Mouse (Mus musculus) megakaryocyte progenitor cell, adult 5-6 weeks (primary cell): Measurements from ENCODE around the gene Lrfn3. TPM values are rescaled to one million over a fixed set of nuclear protein-coding genes. Genes with fewer than 3 reads are reported as not detected.
A peak's percentile ranks its signal among the peaks of the same experiment; 100 is the strongest.

ENCODE experiments used
- ATAC-seq: replicated peaks from 2 replicates; pipeline ENCODE4 v1.8.0; 2016; ENCODE audit warnings: mild to moderate bottlenecking, moderate TSS enrichment, inconsistent platforms; ENCODE audit not compliant: poor library complexity
- total RNA-seq, 2 experiments: library from RNA; stranded (forward) in 1 of 2; stranded (reverse) in 1 of 2; fragments of 157-497, 149-512 nt in 1 of 2; fragments of 200-1000 nt in 1 of 2; gene quantifications; 2 replicates each; pipeline versions ENCODE4 v1.2.3 to v1.2.4; 2015 to 2017

Gene Lrfn3
- not detected in 2 replicates for total RNA-seq (2015)
- not detected in 2 replicates for total RNA-seq (2017)

DNA sequence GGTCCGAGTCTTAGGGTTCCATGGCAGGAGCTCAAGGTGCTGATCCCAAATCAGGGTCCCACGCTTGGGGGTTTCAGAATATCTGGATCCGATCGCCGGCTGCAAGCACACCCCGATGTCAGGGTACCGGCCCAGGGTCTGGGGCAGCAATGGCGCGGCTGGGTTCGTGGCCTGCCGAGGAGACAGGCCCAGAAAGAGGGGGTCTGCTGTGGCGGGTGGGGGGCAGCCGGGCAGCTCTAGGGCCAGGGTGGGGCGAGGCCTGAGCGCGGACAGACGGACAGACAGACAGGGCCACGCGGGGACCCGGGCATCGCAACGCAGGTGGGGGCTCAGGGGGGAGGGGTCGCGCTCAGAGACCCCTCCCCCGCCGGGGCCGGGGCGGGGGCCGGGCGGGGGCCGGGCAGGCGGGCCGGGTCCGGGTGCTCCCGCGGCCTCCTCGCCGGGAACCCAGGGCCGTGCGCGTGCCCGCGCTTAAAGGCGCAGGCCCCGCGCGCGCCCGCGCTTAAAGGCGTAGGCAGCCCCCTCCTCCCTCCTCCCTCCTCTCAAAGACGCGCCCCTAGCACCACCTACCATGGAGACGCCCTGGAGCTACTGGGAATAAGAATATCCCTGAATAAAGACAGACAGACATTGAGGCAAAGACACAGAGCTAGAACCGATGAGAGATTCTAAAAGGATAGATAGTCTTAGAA, at the start of gene Lrfn3:
Lrfn3 (minus strand) TSS at position 121 of the 692 bp plus-strand sequence.
- no peak for ATAC-seq

DNA sequence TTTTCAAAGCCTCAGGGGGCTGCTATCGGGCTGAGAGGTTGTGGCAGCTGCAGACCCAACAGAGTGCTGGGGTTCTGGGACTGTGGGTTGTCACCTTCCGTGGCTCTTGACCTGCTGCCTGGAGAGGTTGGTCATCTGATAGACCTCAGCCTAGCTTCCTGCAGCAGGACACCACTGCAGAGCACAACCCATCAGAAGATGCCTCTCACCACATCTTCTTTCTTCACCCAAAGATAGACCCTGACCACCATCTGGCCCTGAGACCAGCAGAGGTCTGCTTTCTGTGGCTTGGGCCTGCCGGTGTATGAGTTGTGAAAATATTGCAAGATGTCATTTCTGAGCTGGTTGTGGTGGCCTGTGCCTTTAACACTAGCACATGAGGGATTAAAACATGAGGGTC, 48.5 kb upstream of the Lrfn3 start:
- ATAC-seq: no peak; the same call in 1 of the 2 replicates

DNA sequence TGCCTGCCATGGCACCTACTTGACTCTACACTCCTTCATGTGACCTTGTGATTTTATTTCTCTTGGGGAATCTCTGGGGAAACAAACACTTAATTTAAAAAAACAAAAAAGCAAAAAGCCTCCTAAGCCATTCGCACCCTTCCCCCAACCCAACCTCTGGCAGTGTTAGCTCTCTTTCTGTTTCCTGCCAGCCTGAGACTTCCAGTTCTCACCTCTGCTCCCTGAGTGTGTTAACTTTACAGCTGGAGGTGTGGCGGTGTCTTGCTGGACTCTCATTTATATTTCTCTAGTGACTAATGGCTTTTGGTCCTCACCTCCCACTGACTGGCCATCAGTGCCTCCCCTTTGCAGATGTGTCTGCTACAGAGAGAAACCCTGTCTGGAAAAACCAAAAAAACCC, 47.2 kb upstream of the Lrfn3 start:
- no peak for ATAC-seq

DNA sequence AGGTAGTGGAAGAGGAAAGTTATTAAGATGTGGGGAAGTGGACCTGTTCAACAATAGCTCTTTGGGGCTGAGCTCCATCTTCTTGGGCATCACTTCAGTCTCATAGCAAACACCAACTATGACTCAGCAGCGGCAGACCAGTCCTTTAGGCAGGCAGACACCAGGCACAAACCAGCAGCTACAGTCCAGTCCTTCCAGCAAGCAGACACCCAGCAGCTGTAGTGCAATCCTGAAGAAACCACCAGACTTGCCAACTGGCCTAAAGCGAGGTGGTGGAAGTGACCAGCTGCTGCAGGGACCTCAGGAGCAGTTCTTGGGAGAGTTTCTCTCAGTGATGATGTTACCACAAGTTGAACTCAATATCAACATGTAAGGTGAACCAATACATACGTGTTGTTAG, 46.1 kb upstream of the Lrfn3 start:
- no peak for ATAC-seq

DNA sequence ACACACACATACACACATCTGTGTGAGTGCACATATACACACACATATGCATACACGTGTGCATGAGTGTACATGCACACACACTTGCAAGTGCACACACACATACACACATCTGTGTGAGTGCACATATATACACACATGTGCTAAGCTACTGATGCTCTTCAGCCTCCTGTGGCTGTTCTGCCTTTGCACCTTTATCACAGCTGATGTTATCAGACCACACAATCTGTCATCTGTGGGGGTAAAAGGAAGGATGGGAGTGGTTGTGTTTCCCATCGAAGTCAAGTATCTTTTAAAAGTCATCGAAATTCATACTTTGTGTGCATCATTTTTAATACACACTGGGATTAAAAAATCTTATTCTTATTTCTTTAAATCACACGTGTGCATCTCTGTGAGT, 39.8 kb upstream of the Lrfn3 start:
- ATAC-seq: no peak

DNA sequence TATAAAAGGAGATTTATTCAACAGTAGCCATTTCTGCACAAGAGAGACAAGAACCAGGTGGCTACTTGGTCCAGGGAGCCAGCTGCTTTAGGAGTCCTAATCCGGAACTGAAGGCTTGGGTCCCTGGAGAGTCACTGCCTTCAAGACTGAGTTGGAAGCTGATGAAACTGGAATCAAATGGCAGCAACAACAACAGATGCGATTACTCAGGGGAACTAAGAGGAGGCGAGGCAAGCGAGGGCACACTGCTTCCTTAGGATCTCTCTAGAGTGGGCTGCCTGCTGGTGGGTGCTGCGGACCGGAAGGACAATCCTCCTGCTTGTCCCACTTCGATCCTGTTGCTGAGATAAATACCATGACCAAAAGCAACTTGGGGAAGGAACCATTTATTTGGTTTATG, 37.1 kb upstream of the Lrfn3 start:
- no peak for ATAC-seq

DNA sequence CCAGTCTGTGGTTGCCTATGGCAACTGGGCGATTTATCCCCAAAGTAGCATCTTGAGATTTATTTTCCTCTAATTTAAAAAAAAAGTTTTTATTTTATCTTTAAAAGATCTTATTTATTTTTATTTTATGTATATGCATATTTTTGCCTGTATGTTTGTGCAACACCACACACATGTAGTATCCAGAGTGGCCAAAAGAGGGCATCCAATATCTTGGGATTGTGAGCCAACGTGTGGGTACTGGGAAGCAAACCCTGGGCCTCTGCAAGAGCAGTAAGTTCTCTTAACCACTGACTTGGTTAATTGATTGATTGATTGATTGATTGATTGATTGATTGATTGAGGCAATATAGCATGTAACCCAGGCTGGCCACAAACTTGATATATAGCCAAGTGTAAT, 32.3 kb upstream of the Lrfn3 start:
- peak; percentile 59 for ATAC-seq

DNA sequence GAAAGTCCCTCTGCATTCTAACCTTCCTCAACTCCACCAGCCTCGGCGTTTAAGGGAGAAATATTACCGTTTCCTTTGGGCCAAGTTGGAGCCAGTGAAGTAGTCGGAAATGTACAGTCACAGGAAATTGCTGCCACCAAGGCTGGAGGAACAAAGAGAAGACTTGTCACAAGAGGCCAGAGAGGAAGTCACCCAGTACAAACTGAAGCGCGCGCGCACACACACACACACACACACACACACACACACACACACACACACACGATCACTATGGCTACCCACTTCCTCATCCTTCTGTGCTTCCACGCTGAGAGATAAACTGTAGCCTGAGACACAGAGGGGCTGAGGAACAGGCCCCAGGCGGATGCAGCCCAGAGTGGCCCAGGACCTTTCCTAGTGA, 31.8 kb upstream of the Lrfn3 start:
- peak; percentile 96 for ATAC-seq

DNA sequence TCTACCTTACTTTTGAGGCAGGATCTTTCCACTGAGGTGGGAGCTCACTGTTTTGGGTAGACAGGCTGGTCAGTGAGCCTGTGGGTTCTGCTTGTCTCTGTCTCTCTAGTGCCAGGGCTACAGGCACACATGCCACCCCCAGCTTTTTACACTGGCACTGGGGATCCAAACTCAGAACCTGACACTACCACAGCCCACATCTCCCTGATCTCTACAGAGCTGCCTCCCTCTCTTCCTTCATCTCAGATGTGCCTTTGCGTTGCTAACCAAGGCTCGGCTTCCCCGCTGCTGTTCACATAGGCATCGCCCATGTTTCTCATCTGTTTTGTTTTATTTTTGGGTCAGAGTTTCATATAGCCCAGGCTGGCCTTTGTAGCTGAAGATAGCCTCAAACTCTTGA, 31.1 kb upstream of the Lrfn3 start:
- ATAC-seq: no peak

DNA sequence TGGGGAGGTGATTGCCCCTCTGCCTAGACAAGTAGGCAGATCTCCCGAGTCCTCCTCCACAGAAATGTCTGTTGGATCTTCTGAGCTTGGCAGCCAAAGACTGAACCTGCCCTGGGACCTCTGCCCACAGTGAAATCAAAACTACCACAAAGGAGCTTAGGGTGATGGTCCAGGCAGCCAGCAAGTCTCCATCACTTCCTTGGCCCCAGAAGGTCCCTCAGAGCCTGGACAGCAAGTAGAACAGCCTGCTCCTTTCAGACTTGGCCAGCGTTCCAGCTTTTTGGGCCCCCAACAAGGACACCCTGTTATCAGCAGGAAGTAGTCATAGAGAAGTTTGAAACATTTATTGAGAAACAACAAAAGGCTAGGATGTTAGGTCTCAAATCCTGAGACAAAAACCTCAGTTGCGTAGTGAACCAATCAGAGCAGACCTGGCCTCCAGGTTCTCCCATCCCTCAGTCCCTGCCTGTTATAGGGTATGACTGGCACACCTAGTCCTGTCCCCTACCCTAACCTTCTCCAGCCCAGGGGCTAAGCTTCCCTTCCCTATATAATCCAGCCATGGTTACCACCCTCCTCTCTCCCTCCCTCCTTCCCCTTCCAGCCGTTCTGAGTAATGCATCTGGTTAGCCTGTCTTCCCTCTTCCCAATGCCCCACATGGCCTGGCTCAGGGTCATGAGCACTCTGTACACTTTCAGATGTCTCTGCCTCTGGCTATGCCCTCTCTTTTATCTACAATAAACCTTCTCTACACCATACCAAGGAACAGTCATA, 30.4 kb upstream of the Lrfn3 start:
- peak; percentile 21; the same call in 1 of the 2 replicates for ATAC-seq

DNA sequence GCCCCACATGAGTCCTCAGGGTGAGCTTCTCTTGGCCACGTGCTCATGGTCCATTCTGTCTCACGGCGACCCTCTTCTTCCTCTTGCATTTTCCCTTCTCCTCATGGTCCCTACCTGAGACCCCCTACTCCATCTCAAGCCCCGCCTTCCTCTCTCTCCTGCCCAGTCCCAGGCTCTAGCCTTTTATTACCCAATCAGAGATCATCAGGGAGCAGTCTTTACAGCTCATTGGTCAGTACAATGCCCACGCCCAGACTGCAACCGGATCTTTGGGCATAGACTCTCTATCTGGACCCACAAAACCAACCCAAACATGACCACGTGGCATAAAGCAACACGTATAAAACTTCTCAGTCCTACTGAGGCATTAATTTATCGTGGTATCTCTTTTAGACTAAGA, 21.5 kb upstream of the Lrfn3 start:
- no peak for ATAC-seq

DNA sequence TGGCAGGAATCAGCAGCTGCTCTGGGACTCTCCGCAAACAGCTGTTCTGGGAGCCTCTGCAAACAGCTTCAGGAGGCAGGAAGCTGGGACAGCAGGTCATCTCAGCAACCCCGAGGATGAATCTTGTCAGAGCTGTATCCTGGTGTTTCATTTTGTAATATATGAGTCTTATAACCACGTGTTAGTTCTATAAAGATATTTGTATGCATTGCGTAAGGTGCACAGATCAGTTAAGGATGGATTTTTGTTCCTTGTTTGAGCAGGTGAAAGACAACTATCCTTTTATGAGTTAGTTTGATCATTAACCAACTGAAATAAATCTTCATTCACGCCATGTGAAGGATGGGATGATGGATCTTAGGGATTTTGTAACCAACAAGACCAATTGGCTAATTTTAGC, 17.5 kb upstream of the Lrfn3 start:
- ATAC-seq: no peak

DNA sequence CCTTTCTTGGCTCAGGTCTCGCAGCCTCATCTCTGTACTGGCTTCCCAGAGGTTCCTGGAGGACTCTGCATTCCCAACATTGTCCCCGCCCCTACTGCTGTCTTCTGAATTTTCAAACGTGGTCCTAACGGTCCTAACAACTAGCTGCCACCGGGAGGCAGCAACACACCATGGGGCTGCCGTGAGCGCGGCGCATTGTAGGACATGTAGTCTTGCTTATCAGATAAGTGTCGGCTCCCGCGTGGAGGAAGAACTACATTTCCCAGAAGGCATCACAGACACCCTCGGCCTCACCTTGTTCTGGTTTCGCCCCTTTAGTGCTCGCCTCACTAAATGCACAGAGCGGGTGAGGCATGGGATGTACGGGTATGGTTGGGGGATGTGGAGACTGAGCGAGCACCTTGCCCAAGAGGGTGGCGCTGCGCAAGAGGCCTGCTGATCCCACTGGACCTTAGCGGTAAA, 11.0 kb upstream of the Lrfn3 start:
- ATAC-seq: peak; percentile 100

DNA sequence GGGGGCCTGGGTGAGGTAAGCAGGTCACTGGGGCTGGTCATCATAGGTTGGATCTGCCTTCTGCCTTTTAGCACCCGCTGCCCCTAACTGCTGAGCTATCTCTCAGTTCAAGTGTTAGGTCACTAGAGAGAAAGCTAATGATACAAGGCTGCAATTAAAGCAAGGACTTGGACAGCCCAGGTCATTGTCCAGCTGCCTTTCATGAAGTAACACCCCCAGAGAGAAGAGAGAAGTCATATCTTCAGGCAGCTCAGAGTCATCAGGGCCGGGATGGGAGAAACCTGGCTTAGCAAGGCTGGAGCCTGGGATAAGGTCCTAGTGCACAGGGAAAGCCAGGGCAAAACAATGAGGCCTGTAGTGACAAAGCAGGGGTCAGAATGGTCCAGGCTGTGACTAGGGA, 4.9 kb upstream of the Lrfn3 start:
- ATAC-seq: no peak

DNA sequence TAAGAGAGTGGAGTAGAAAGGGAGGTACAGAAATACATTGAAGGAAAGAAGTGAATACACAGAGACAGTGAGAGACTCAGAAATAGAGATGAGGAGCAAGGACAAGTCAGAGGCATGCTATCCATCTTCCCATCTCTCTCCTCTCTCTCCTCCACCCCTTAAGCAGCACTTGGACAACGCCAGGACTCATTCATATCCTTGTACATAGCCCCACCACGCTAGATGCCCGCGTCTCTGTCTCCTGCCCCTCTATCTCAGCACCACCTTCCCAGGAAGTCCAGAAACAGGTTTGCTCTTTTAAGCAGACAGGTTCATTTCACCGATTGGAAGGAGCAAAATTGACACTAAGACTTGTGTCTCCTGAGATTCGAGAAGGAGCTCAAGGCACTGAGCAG, 769 bp upstream of the Lrfn3 start:
- ATAC-seq: no peak

DNA sequence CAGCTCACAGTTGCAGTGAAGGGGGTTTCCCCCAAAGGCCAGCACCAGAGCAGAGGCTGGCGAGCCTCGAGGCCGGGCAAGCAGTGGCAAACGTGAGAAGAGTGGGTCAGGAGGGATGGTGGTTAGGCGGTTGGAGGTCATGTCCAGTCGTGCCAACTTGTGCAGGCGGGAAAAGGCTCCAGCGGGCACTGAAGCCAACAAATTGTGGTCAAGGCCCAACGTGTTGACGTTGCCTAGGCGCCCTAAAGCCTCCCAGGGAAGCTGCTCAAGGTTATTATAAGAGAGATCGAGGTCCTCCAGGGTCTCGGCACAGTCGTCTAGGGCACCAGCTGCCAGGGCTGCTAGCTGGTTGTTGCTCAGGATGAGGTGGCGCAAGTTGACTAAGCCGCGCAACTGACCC, 2.5 kb downstream of the Lrfn3 start:
- ATAC-seq: no peak

DNA sequence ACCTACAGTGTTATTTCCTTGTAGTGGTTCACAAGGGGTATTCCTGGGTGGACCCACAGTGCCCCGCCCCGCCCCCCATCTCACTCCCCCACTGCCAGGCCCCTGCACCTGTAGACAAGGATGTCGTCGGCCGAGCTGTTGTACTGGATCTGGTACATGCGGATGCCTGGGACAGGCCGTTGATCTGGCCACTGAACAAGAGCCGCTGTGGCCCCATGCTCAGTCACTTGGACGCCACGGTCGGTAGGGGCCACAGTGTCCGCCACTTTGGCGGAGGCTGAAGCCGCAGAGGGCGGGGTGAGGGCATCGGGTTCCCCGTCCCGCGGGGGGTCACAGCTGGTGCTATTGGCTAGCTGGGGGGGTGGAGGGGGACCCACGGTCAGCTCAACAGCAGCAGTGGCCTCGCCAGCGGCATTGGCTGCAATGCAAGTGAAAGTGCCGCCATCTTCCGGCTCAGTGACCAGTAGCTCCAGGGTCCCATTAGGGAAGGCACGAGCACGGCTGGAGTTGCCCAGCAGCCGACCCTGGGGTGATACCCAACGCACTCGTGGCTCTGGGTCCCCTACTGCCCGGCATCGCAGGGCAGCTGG, 3.2 kb downstream of the Lrfn3 start:
- ATAC-seq: no peak

DNA sequence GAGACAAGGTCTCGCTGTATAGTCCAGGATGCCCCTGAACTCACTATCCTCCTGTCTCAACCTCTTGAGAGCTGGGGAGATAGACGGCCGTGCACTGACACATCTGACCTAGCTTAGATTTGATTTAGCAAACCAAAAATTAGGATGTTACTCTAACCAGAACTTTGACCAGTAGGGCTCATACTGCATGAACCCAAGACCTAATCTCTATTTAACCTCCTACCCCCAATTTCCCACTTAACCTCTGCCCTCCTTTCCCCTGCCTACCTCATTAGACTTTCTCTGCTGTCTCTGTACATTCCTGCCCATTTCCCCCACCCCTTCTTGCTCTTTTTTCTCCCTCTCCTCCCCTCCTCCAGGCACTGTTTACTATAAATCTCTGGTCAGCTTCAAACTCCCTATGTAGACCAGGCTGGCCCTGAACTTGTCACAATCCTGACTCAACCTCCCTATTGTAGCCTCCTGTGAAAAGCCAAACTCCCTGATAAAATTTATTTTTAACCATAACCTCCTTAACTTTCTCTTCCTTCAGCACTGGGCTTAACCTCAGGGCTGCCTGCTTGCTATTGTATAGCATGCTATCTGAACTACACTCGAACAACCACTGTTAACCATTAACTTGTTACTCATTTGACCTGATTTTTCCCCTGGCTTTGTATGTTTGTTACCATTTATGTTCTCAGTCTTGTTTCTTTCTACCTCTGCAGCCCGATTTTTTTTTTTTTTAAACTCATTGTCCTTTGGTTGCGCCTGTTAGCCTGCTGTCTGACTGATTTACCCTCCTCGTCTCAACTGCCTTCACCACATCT, 4.0 kb downstream of the Lrfn3 start:
- ATAC-seq: no peak

DNA sequence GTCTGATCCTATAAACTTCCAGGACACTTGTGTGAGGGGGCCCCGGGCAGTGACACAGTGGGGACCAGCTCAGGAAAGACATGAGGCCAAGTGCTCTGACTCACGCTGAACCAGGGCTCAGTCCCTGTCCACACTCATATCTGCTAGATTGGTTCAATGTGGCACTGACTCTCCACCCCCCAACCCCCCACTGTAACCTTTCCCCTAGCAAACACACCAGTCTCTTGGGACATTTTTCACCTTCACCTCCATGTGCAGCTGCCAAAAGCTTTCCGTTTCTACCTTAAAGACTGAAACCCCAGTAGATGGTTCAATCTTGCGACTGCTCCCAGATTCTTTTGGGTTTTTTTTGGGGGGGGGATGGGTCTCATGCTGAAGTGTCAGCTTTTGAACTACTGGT, 8.5 kb downstream of the Lrfn3 start:
- no peak for ATAC-seq

DNA sequence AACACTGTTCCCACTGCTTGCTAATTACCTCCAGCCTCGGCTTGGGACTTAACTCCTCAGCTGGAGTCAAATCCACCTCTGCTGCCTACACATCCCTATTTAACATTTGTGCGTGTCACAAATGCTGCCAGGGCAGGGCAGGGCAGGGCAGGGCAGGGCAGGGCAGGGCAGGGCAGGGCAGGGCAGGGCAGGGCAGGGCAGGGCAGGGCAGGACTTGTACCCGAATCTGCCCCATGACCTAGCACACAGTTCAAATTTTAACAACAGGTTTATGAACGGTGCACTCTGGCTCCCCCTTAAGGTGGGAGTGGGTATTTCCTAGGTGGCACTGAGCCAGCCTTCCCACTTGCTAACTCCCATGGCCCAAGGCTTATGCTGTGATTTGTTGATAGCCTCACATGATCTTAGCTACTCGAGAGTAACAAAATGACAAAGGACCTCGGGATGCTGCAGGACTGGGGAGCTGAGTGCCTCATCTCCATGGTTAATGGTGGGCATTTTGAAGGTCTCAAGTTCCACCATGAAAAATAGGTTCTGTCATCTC, 9.2 kb downstream of the Lrfn3 start:
- peak; percentile 74 for ATAC-seq

DNA sequence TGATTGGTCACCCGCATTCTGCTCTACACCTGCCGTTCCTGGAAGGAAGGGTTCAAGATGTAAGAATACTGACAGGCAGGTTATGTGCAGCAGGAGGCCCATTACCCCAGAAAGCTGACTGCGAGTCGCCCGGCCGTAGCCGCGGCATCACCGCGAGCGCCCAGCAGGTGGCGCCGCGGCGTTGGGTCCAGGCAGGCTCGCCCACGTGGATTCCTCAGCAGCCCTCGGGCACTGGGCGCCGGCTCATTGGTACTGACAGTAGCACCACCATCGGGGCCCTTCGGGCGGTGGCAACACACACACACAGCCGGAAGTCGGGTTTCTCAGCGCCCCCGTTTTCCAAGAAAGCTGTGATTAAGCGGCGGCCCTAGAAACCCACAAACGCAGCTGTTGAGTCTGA, 14.7 kb downstream of the Lrfn3 start:
- peak; percentile 93 for ATAC-seq
